Mouse (Mus musculus) midbrain, embryonic 13.5 days (tissue): ENCODE measurements at regions not wholly inside any gene's neighbourhood (a gene's known extent, or its start where the extent isn't known, plus 50 kb on each side); places are given as distances from the start of the nearest gene placed in this dataset.

ENCODE experiments used
- ATAC-seq: fragments of 200-750 bp; cut with Nextera tagmentation; 2 replicates; pipeline ENCODE4 v1.8.0; 2017; ENCODE audit warnings: mild to moderate bottlenecking, moderate TSS enrichment, moderate library complexity
- H3K27ac ChIP-seq: fragments of 300-500 bp; sonication (generic); 2 replicates; pipeline ENCODE4 v1.5.1; 2015; ENCODE audit warnings: inconsistent platforms, mild to moderate bottlenecking, moderate library complexity
- H3K27me3 ChIP-seq: fragments of 300-500 bp; sonication (generic); 2 replicates; pipeline ENCODE4 v1.6.1; 2015; ENCODE audit warnings: mild to moderate bottlenecking, inconsistent platforms
- H3K36me3 ChIP-seq: fragments of 300-500 bp; sonication (generic); 2 replicates; pipeline ENCODE4 v1.6.1; 2015; ENCODE audit warnings: mild to moderate bottlenecking, inconsistent platforms
- H3K4me1 ChIP-seq: fragments of 300-500 bp; sonication (generic); replicated peaks from 2 replicates; pipeline ENCODE4 v1.6.1; 2015; ENCODE audit warnings: inconsistent platforms
- H3K4me2 ChIP-seq: fragments of 300-500 bp; sonication (generic); replicated peaks from 2 replicates; pipeline ENCODE4 v1.6.1; 2015; ENCODE audit warnings: moderate library complexity, mild to moderate bottlenecking, inconsistent platforms
- H3K4me3 ChIP-seq: fragments of 300-500 bp; sonication (generic); replicated peaks from 2 replicates; pipeline ENCODE4 v1.5.1; 2015; ENCODE audit warnings: mild to moderate bottlenecking, inconsistent platforms
- H3K9ac ChIP-seq: fragments of 300-500 bp; sonication (generic); replicated peaks from 2 replicates; pipeline ENCODE4 v1.6.1; 2015; ENCODE audit warnings: mild to moderate bottlenecking, inconsistent platforms
- H3K9me3 ChIP-seq: fragments of 300-500 bp; sonication (generic); 2 replicates; pipeline ENCODE4 v1.6.1; 2016; ENCODE audit warnings: mild to moderate bottlenecking, inconsistent platforms
- WGBS: fragments of 180-500 bp; shearing (Covaris S2); methylation state at CpG from one replicate; pipeline ENCODE4 v1.1.7; 2015; 5-methylcytosine and 5-hydroxymethylcytosine counted together

- Histone ChIP-seq H3K36me3 (no peaks in the 10 kb centered on the region), H3K4me2 (no peak overlapping the region), H3K27ac (no peak overlapping the region), H3K4me3 (no peak overlapping the region), H3K9me3 (no peaks in the 10 kb centered on the region), H3K9ac (no peak overlapping the region), H3K27me3 (no peaks in the 10 kb centered on the region), H3K4me1 (peaks cover 18% of the 10 kb centered on the region)
- ATAC-seq, result 0 out of 2 replicates have a peak, but pooled peaks have one; percentile 58
- WGBS, result 52% methylated on average over 8 of the region's 8 CpGs
These were observed 449.7 kb upstream of the Cdh4 start for GRCm38 (mm10) chr2:178992334-178993116.

- Histone ChIP-seq H3K4me2 (no peak overlapping the region), H3K27me3 (no peaks in the 10 kb centered on the region), H3K9me3 (no peaks in the 10 kb centered on the region), H3K4me3 (no peak overlapping the region), H3K36me3 (no peaks in the 10 kb centered on the region), H3K4me1 (peaks cover 2% of the 10 kb centered on the region), H3K9ac (no peak overlapping the region), H3K27ac (no peak overlapping the region)
- ATAC-seq, result no peak
- WGBS, result 64% methylated on average over 2 of the region's 2 CpGs
These were observed 444.3 kb upstream of the Cdh4 start for GRCm38 (mm10) chr2:178997921-178998320.

- 81% methylated on average over 17 of the region's 17 CpGs for WGBS
- Histone ChIP-seq H3K9me3 (no peaks in the 10 kb centered on the region), H3K36me3 (no peaks in the 10 kb centered on the region), H3K9ac (no peak overlapping the region), H3K4me3 (no peak overlapping the region), H3K4me2 (no peak overlapping the region), H3K27me3 (no peaks in the 10 kb centered on the region), H3K4me1 (no peaks in the 10 kb centered on the region), H3K27ac (no peak overlapping the region)
- no peak for ATAC-seq
These were observed 441.7 kb upstream of the Cdh4 start for GRCm38 (mm10) chr2:179000448-179001081.

GRCm38 (mm10) chr2:179007766-179008165, 434.5 kb upstream of the Cdh4 start:
- H3K4me3 ChIP-seq, result no peak overlapping the region
- ATAC-seq, result no peak
- H3K36me3 ChIP-seq, result no peaks in the 10 kb centered on the region
- H3K4me2 ChIP-seq, result no peak overlapping the region
- no peak overlapping the region for H3K9ac ChIP-seq
- no peaks in the 10 kb centered on the region for H3K9me3 ChIP-seq
- H3K27ac ChIP-seq, result no peak overlapping the region
- 0 out of 2 replicates have a peak, but pooled peaks cover 3% of the 10 kb centered on the region for H3K27me3 ChIP-seq
- H3K4me1 ChIP-seq, result peaks cover 6% of the 10 kb centered on the region
- 86% methylated on average over 6 of the region's 6 CpGs for WGBS

- no peaks in the 10 kb centered on the region for H3K9me3 ChIP-seq
- peaks cover 10% of the 10 kb centered on the region for H3K4me1 ChIP-seq
- no peak for ATAC-seq
- WGBS, result 85% methylated on average over 6 of the region's 6 CpGs
- no peak overlapping the region for H3K27ac ChIP-seq
- H3K4me2 ChIP-seq, result no peak overlapping the region
- H3K9ac ChIP-seq, result no peak overlapping the region
- H3K36me3 ChIP-seq, result no peaks in the 10 kb centered on the region
- no peak overlapping the region for H3K4me3 ChIP-seq
- 0 out of 2 replicates have a peak, but pooled peaks cover 3% of the 10 kb centered on the region for H3K27me3 ChIP-seq
These were observed 428.2 kb upstream of the Cdh4 start for GRCm38 (mm10) chr2:179013891-179014593.

GRCm38 (mm10) chr2:179022675-179023194, 419.5 kb upstream of the Cdh4 start:
- H3K4me3 ChIP-seq, result no peak overlapping the region
- H3K27me3 ChIP-seq, result no peaks in the 10 kb centered on the region
- WGBS, result 60% methylated on average over 5 of the region's 5 CpGs
- no peak overlapping the region for H3K9ac ChIP-seq
- H3K36me3 ChIP-seq, result no peaks in the 10 kb centered on the region
- no peak for ATAC-seq
- no peak overlapping the region for H3K27ac ChIP-seq
- 0 out of 2 replicates have a peak, but pooled peaks cover 3% of the 10 kb centered on the region for H3K4me1 ChIP-seq
- H3K9me3 ChIP-seq, result no peaks in the 10 kb centered on the region
- H3K4me2 ChIP-seq, result no peak overlapping the region

GRCm38 (mm10) chr2:179024225-179024624, 418.0 kb upstream of the Cdh4 start:
- 0 out of 2 replicates have a peak, but pooled peaks cover 3% of the 10 kb centered on the region for H3K4me1 ChIP-seq
- H3K4me3 ChIP-seq, result no peak overlapping the region
- no peaks in the 10 kb centered on the region for H3K27me3 ChIP-seq
- no peak overlapping the region for H3K4me2 ChIP-seq
- no peaks in the 10 kb centered on the region for H3K9me3 ChIP-seq
- H3K27ac ChIP-seq, result no peak overlapping the region
- 83% methylated on average over 3 of the region's 3 CpGs for WGBS
- H3K36me3 ChIP-seq, result no peaks in the 10 kb centered on the region
- ATAC-seq, result no peak
- H3K9ac ChIP-seq, result no peak overlapping the region

- Histone ChIP-seq H3K9ac (no peak overlapping the region), H3K4me3 (no peak overlapping the region), H3K36me3 (no peaks in the 10 kb centered on the region), H3K27ac (no peak overlapping the region), H3K4me2 (no peak overlapping the region), H3K27me3 (no peaks in the 10 kb centered on the region), H3K4me1 (peaks cover 7% of the 10 kb centered on the region; the same call in 1 of the 2 replicates), H3K9me3 (no peaks in the 10 kb centered on the region)
- WGBS, result 92% methylated on average over 2 of the region's 2 CpGs
- no peak for ATAC-seq
These were observed 409.1 kb upstream of the Cdh4 start for GRCm38 (mm10) chr2:179033171-179033570.

GRCm38 (mm10) chr2:179035446-179035845, 406.8 kb upstream of the Cdh4 start:
- no peak overlapping the region for H3K4me3 ChIP-seq
- H3K27me3 ChIP-seq, result no peaks in the 10 kb centered on the region
- no peak overlapping the region for H3K4me2 ChIP-seq
- no peak overlapping the region for H3K9ac ChIP-seq
- no peak overlapping the region for H3K27ac ChIP-seq
- peaks cover 7% of the 10 kb centered on the region; the same call in 1 of the 2 replicates for H3K4me1 ChIP-seq
- no peaks in the 10 kb centered on the region for H3K9me3 ChIP-seq
- no peak for ATAC-seq
- H3K36me3 ChIP-seq, result no peaks in the 10 kb centered on the region
- WGBS, result 85% methylated on average over 6 of the region's 6 CpGs

- ATAC-seq, result no peak
- no peak overlapping the region for H3K9ac ChIP-seq
- no peaks in the 10 kb centered on the region for H3K9me3 ChIP-seq
These were observed 402.5 kb upstream of the Cdh4 start for GRCm38 (mm10) chr2:179039697-179040096.

GRCm38 (mm10) chr2:179043671-179044070, 398.6 kb upstream of the Cdh4 start:
- Histone ChIP-seq H3K36me3 (no peaks in the 10 kb centered on the region), H3K4me1 (peaks cover 10% of the 10 kb centered on the region), H3K4me2 (no peak overlapping the region), H3K27ac (no peak overlapping the region), H3K9me3 (no peaks in the 10 kb centered on the region), H3K4me3 (no peak overlapping the region), H3K27me3 (no peaks in the 10 kb centered on the region), H3K9ac (no peak overlapping the region)
- no peak for ATAC-seq
- WGBS, result 73% methylated on average over 4 of the region's 4 CpGs

More at GRCm38 (mm10) chr2:179039697-179040096, 402.5 kb upstream of the Cdh4 start:
- Histone ChIP-seq H3K4me2 (no peak overlapping the region), H3K4me1 (peaks cover 7% of the 10 kb centered on the region; the same call in 1 of the 2 replicates), H3K27me3 (no peaks in the 10 kb centered on the region), H3K4me3 (no peak overlapping the region), H3K27ac (no peak overlapping the region), H3K36me3 (no peaks in the 10 kb centered on the region)
- WGBS, result 64% methylated on average over 2 of the region's 2 CpGs

- 39% methylated on average over 1 of the region's 1 CpGs for WGBS
- peaks cover 10% of the 10 kb centered on the region for H3K4me1 ChIP-seq
These were observed 396.9 kb upstream of the Cdh4 start for GRCm38 (mm10) chr2:179045361-179045760.

More at GRCm38 (mm10) chr2:179045361-179045760, 396.9 kb upstream of the Cdh4 start:
- Histone ChIP-seq H3K4me2 (no peak overlapping the region), H3K27ac (no peak overlapping the region), H3K27me3 (no peaks in the 10 kb centered on the region), H3K36me3 (no peaks in the 10 kb centered on the region), H3K4me3 (no peak overlapping the region), H3K9me3 (no peaks in the 10 kb centered on the region), H3K9ac (no peak overlapping the region)
- ATAC-seq, result peak; percentile 87
